Mouse (Mus musculus): ENCODE results near the gene Fchsd2. TPM values are rescaled to one million over a fixed set of nuclear protein-coding genes. Genes with fewer than 3 reads are reported as not detected.

The Fchsd2 gene
- polyA plus RNA-seq, 1 experiment from 2014 or later: 22.1 TPM

DNA sequence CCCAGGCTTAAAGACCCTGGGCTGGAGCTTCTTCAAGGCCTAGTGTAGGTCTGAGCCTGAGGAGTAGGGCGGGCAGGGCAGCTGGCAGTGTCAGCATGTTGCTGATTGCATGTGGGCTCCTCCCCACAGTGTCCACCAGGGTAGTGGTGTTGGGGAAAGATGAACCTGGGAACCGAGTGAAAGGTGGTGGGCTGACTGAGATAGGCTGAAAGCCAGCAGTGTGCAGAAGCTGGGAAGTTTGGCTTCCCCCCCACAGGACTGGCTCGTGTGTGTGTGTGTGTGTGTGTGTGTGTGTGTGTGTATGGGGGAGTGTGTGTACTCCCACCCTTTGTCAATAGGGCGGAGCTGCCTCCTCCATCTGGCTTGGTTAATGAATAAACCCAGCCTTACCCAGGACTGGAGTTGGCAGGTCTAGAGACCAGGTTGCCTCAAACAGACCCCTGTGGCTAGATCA, 230.5 kb downstream of the Fchsd2 start:
- peaks cover 7% of the 10 kb centered on the region; the same call in 1 of the 2 replicates for H3K27me3 ChIP-seq (ENCODE audit: control insufficient read depth, insufficient read depth, low read length)
- no peak overlapping the region for H3K27ac ChIP-seq (replicated peaks; ENCODE audit: low read depth, low read length)
- ATAC-seq (ENCODE audit: insufficient number of reproducible peaks, low FRiP score, low TSS enrichment, low read depth): no peak
- peaks cover 6% of the 10 kb centered on the region; the same call in 1 of the 2 replicates for H3K4me1 ChIP-seq (ENCODE audit: control insufficient read depth, insufficient read depth, low read length)
- H3K36me3 ChIP-seq (ENCODE audit: control insufficient read depth, insufficient read depth, low read length): no peaks in the 10 kb centered on the region
- WGBS: 68% methylated on average over 4 of the region's 4 CpGs
- no peak overlapping the region for H3K4me3 ChIP-seq (ENCODE audit: low read depth, low read length)
- no peak for DNase-seq (ENCODE audit: low spot score)
- H3K9ac ChIP-seq (ENCODE audit: low read length): no peak overlapping the region
- H3K4me2 ChIP-seq (ENCODE audit: low read depth, severe bottlenecking): no peak overlapping the region
- H3K9me3 ChIP-seq (ENCODE audit: control insufficient read depth, low read length): no peaks in the 10 kb centered on the region

DNA sequence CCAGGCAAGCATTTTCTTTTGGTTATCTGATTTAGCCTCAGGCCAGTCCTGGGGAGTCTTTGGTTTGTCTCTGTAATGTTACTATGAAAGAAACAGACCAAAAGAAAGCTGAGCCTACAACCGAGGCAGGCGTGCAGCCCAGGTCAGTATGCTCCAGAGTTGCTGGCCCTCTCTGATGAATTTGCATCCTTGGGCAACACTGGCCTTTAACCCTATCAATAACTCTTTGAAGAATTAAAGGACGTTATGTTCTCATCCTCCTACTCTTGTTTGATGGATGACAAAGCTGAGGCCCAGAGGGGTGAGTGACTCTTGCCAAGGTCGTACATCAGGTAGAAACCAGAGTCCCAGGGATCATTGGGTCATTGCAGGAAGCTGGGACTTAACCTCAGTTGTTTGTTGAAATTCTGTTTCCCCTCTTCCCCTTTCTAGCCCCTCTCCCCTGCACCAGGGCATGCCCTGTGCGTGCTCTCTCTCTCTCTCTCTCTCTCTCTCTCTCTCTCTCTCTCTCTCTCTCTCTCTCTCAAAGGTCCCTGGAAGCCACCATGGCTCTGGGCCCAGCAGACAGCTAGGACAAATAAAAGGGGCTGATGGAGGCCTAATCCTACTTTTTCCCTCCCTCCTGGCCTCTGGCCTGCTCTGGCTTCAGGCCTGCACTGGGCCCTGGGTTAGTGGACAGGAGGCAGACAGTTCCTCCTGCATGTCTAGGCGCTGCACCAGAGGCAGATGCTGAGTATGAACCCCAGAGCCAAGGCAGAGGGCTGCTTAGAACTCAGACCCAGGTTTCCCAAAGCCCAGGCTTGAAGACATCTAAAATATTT, 231.7 kb downstream of the Fchsd2 start:
- H3K9me3 ChIP-seq (ENCODE audit: control insufficient read depth, low read length): no peaks in the 10 kb centered on the region
- ATAC-seq (ENCODE audit: insufficient number of reproducible peaks, low FRiP score, low TSS enrichment, low read depth) (no peak), DNase-seq (ENCODE audit: low spot score) (no peak)
- peaks cover 7% of the 10 kb centered on the region; the same call in 1 of the 2 replicates for H3K27me3 ChIP-seq (ENCODE audit: control insufficient read depth, insufficient read depth, low read length)
- no peak overlapping the region for H3K4me3 ChIP-seq (ENCODE audit: low read depth, low read length)
- H3K4me1 ChIP-seq (ENCODE audit: control insufficient read depth, insufficient read depth, low read length): peaks cover 6% of the 10 kb centered on the region; the same call in 1 of the 2 replicates
- H3K9ac ChIP-seq (ENCODE audit: low read length): no peak overlapping the region
- no peak overlapping the region for H3K4me2 ChIP-seq (ENCODE audit: low read depth, severe bottlenecking)
- no peaks in the 10 kb centered on the region for H3K36me3 ChIP-seq (ENCODE audit: control insufficient read depth, insufficient read depth, low read length)
- no peak overlapping the region for H3K27ac ChIP-seq (replicated peaks; ENCODE audit: low read depth, low read length)
- 63% methylated on average over 6 of the region's 6 CpGs for WGBS

DNA sequence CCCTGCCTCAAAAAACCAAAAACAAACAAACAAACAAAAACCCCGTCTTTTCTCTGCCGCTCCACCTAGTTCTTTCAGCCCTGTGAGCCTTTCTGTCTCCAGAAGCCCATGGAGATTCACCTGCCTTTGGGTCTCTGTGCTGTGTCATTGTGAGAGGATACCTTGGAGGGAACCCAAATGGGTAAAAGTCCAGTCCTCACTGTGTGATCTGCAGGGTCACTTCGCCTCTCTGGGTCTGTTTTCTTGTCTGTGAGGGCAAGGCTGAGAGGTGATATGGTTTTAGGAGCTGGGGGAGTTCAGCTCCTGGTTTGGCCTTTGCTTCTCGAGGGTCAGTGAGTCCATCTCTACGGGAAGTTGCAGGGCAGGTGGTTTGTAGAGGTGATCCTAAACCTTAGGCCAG, 233.3 kb downstream of the Fchsd2 start:
- Histone ChIP-seq H3K27me3 (ENCODE audit: control insufficient read depth, insufficient read depth, low read length) (peaks cover 5% of the 10 kb centered on the region; the same call in 1 of the 2 replicates), H3K27ac (replicated peaks; ENCODE audit: low read depth, low read length) (no peak overlapping the region), H3K4me3 (ENCODE audit: low read depth, low read length) (no peak overlapping the region), H3K9me3 (ENCODE audit: control insufficient read depth, low read length) (no peaks in the 10 kb centered on the region), H3K36me3 (ENCODE audit: control insufficient read depth, insufficient read depth, low read length) (no peaks in the 10 kb centered on the region), H3K4me1 (ENCODE audit: control insufficient read depth, insufficient read depth, low read length) (peaks cover 6% of the 10 kb centered on the region; the same call in 1 of the 2 replicates), H3K4me2 (ENCODE audit: low read depth, severe bottlenecking) (no peak overlapping the region), H3K9ac (ENCODE audit: low read length) (no peak overlapping the region)
- ATAC-seq (ENCODE audit: insufficient number of reproducible peaks, low FRiP score, low TSS enrichment, low read depth): no peak
- no peak for DNase-seq (ENCODE audit: low spot score)
- WGBS: 80% methylated on average over 5 of the region's 5 CpGs

DNA sequence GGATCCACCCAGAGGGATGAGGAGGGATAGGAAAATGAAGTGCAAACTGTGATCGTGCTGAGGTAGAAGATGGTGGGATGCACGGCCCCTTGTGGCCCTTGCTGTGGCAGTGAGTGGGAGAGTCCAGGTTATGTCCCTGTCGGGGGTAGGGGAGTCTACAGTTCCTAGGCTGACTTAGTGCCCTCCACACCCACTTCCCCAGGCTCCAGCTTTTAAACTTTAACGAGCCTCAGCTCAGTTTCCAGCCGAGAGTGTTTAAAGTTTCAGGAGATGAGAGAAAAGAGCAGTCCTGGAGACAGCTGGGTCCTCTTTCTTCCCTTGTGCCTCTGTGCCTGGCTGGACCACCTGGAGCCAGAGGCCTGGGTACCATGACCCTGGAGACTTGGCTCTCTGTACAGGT, 234.6 kb downstream of the Fchsd2 start:
- no peaks in the 10 kb centered on the region for H3K27me3 ChIP-seq (ENCODE audit: control insufficient read depth, insufficient read depth, low read length)
- H3K36me3 ChIP-seq (ENCODE audit: control insufficient read depth, insufficient read depth, low read length): no peaks in the 10 kb centered on the region
- no peak overlapping the region for H3K27ac ChIP-seq (replicated peaks; ENCODE audit: low read depth, low read length)
- WGBS: 44% methylated on average over 5 of the region's 5 CpGs
- no peak overlapping the region for H3K4me3 ChIP-seq (ENCODE audit: low read depth, low read length)
- H3K9me3 ChIP-seq (ENCODE audit: control insufficient read depth, low read length): no peaks in the 10 kb centered on the region
- ATAC-seq (ENCODE audit: insufficient number of reproducible peaks, low FRiP score, low TSS enrichment, low read depth) (no peak), DNase-seq (ENCODE audit: low spot score) (no peak)
- no peak overlapping the region for H3K9ac ChIP-seq (ENCODE audit: low read length)
- H3K4me1 ChIP-seq (ENCODE audit: control insufficient read depth, insufficient read depth, low read length): no peaks in the 10 kb centered on the region
- H3K4me2 ChIP-seq (ENCODE audit: low read depth, severe bottlenecking): no peak overlapping the region

DNA sequence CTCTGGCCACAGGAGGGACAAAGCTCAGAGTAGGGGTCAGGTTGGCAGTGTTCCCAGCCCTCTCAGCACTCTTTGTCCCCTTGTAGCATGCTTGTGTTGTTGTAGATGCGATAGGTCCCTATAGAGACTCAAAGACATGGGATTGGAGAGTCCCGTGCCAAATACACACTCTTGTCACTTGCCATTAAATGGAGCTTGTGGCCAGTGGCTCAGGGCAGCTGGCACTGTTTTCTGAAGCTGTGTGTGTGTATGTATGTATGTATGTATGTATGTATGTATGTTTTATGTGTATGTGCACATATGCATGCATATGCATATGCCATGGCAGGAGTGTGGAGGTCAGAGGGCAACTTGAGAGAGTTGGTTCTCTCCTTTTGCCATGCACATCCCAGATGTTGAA, 235.1 kb downstream of the Fchsd2 start:
- Histone ChIP-seq H3K4me2 (ENCODE audit: low read depth, severe bottlenecking) (no peak overlapping the region), H3K27me3 (ENCODE audit: control insufficient read depth, insufficient read depth, low read length) (no peaks in the 10 kb centered on the region), H3K27ac (replicated peaks; ENCODE audit: low read depth, low read length) (no peak overlapping the region), H3K9me3 (ENCODE audit: control insufficient read depth, low read length) (no peaks in the 10 kb centered on the region), H3K4me3 (ENCODE audit: low read depth, low read length) (no peak overlapping the region), H3K4me1 (ENCODE audit: control insufficient read depth, insufficient read depth, low read length) (no peaks in the 10 kb centered on the region), H3K9ac (ENCODE audit: low read length) (no peak overlapping the region), H3K36me3 (ENCODE audit: control insufficient read depth, insufficient read depth, low read length) (no peaks in the 10 kb centered on the region)
- DNase-seq (ENCODE audit: low spot score): no peak
- ATAC-seq (ENCODE audit: insufficient number of reproducible peaks, low FRiP score, low TSS enrichment, low read depth): no peak
- 96% methylated on average over 2 of the region's 2 CpGs for WGBS

DNA sequence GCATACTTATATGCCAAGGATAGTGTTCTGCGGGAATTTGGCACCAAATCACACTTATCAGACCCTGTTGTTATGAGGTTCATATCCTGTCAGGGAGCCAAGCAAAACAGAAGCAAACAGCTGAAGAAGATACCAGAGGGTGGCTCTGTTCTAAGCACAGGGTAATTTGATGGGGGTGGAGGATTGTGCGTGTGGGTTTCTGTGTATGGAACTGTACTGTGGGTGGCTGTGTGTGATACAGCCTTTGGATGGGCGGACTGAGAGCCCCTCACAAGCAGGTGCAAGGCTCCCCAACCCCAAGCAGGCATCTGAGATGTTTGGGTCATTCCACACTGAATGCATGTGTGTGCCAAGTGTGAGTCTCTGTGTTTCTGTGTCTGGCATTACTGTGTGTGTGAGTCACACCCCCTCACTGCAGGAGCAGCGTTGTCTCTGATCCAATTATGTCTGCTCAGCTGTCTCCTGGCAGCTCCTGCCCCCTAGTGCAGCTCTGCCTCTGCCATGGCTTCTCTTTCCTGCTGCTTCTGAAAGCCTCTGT, 236.0 kb downstream of the Fchsd2 start:
- no peak for DNase-seq (ENCODE audit: low spot score)
- Histone ChIP-seq H3K9me3 (ENCODE audit: control insufficient read depth, low read length) (no peaks in the 10 kb centered on the region), H3K4me3 (ENCODE audit: low read depth, low read length) (no peak overlapping the region), H3K27me3 (ENCODE audit: control insufficient read depth, insufficient read depth, low read length) (no peaks in the 10 kb centered on the region), H3K4me1 (ENCODE audit: control insufficient read depth, insufficient read depth, low read length) (no peaks in the 10 kb centered on the region), H3K27ac (replicated peaks; ENCODE audit: low read depth, low read length) (no peak overlapping the region), H3K9ac (ENCODE audit: low read length) (no peak overlapping the region), H3K36me3 (ENCODE audit: control insufficient read depth, insufficient read depth, low read length) (no peaks in the 10 kb centered on the region), H3K4me2 (ENCODE audit: low read depth, severe bottlenecking) (no peak overlapping the region)
- no peak for ATAC-seq (ENCODE audit: insufficient number of reproducible peaks, low FRiP score, low TSS enrichment, low read depth)
- 72% methylated on average over 4 of the region's 4 CpGs for WGBS

DNA sequence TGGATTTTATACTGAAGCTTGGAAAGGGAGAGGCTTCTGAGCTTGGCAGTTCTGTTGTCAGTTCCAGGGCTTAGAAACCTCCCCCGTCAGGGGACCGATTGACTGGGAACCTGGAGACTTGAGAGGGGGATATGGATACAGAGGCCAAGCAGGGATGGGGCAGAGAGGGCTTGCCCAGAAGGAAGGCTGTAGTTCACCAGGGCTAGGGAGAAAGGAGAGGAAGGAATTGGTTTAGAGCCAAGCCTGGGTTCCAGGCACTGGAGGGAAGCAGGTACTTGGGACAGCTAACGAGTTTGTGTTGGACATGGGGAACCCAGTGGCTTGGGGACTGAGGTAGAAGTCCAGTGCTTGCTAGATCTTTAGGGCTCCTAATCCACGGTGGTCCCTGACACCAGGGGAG, 236.9 kb downstream of the Fchsd2 start:
- H3K9ac ChIP-seq (ENCODE audit: low read length): no peak overlapping the region
- H3K27ac ChIP-seq (replicated peaks; ENCODE audit: low read depth, low read length): no peak overlapping the region
- no peaks in the 10 kb centered on the region for H3K27me3 ChIP-seq (ENCODE audit: control insufficient read depth, insufficient read depth, low read length)
- DNase-seq (ENCODE audit: low spot score) (no peak), ATAC-seq (ENCODE audit: insufficient number of reproducible peaks, low FRiP score, low TSS enrichment, low read depth) (no peak)
- WGBS: 79% methylated on average over 4 of the region's 4 CpGs
- no peaks in the 10 kb centered on the region for H3K4me1 ChIP-seq (ENCODE audit: control insufficient read depth, insufficient read depth, low read length)
- H3K4me3 ChIP-seq (ENCODE audit: low read depth, low read length): no peak overlapping the region
- H3K4me2 ChIP-seq (ENCODE audit: low read depth, severe bottlenecking): no peak overlapping the region
- no peaks in the 10 kb centered on the region for H3K36me3 ChIP-seq (ENCODE audit: control insufficient read depth, insufficient read depth, low read length)
- H3K9me3 ChIP-seq (ENCODE audit: control insufficient read depth, low read length): no peaks in the 10 kb centered on the region

DNA sequence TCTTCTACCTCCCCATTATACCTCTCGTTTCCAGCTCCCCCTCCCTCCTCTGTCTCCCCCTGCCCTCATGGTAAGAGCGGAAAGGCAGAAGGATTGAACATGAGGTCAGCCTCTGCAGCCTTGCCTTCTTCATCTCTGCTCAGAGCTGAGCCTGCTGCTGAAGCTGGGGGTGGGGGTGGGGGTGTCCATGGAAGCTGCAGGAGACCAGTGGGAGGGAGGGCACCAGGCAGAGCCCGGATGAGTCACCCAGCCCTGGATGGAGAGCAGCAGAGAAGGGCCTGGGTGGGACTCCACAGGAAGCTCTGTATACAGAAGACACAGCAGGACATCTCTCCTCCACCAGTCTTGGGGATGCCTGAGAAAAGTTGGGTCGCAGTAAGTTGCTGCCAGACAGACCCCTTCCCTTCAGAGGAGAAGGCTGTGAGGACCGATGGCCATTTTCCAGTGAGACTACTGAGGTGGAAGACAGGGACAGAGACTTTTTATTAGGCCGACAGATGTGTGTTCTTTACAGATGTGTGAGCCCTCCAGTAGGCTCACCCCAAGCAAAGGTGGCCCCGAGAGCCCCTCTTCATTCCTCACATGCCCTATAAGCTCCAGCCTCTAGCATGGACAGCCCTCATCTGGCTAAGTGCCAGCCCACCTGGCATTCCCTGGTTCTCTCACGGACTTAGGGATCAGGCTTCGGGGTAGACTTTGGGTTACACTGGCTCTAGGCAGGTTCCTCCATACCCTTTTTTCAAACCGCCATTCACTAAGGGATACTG, 237.6 kb downstream of the Fchsd2 start:
- H3K4me3 ChIP-seq (ENCODE audit: low read depth, low read length): no peak overlapping the region
- H3K27ac ChIP-seq (replicated peaks; ENCODE audit: low read depth, low read length): no peak overlapping the region
- DNase-seq (ENCODE audit: low spot score) (no peak), ATAC-seq (ENCODE audit: insufficient number of reproducible peaks, low FRiP score, low TSS enrichment, low read depth) (no peak)
- H3K4me2 ChIP-seq (ENCODE audit: low read depth, severe bottlenecking): no peak overlapping the region
- WGBS: 75% methylated on average over 10 of the region's 10 CpGs
- H3K36me3 ChIP-seq (ENCODE audit: control insufficient read depth, insufficient read depth, low read length): no peaks in the 10 kb centered on the region
- H3K4me1 ChIP-seq (ENCODE audit: control insufficient read depth, insufficient read depth, low read length): no peaks in the 10 kb centered on the region
- no peaks in the 10 kb centered on the region for H3K9me3 ChIP-seq (ENCODE audit: control insufficient read depth, low read length)
- H3K9ac ChIP-seq (ENCODE audit: low read length): no peak overlapping the region
- no peaks in the 10 kb centered on the region for H3K27me3 ChIP-seq (ENCODE audit: control insufficient read depth, insufficient read depth, low read length)
